Mouse (Mus musculus) liver, adult 2 months (tissue): ENCODE data around the gene AW011738. TPM values are rescaled to one million over a fixed set of nuclear protein-coding genes. Genes with fewer than 3 reads are reported as not detected.

Experiments used
- DNase-seq: peaks from one replicate; pipeline ENCODE4 v3.0.0-alpha.2; 2011; ENCODE audit warnings: low read depth, low spot score; ENCODE audit errors: extremely low read depth
- H3K27ac ChIP-seq: fragments of 200-500 bp; replicated peaks from 2 replicates; pipeline ENCODE4 v1.5.1; 2012; ENCODE audit warnings: low read depth, mild to moderate bottlenecking, control low read depth, inconsistent platforms, low read length; ENCODE audit not compliant: insufficient read depth
- H3K27me3 ChIP-seq: fragments of 200-500 bp; 2 replicates; pipeline ENCODE4 v1.6.1; 2012; ENCODE audit warnings: mild to moderate bottlenecking, moderate library complexity, low read length, inconsistent platforms; ENCODE audit not compliant: control insufficient read depth, insufficient read depth
- H3K36me3 ChIP-seq: fragments of 200-500 bp; 2 replicates; pipeline ENCODE4 v1.6.1; 2012; ENCODE audit warnings: low read length, inconsistent platforms; ENCODE audit not compliant: control insufficient read depth, insufficient read depth
- H3K4me1 ChIP-seq: fragments of 200-500 bp; 2 replicates; pipeline ENCODE4 v1.6.1; 2011; ENCODE audit warnings: low read length; ENCODE audit not compliant: control insufficient read depth, insufficient read depth
- H3K4me3 ChIP-seq: fragments of 200-500 bp; 2 replicates; pipeline ENCODE4 v1.5.1; 2011; ENCODE audit warnings: low read depth, mild to moderate bottlenecking, control low read depth, low read length, moderate library complexity; ENCODE audit not compliant: insufficient read depth
- H3K79me2 ChIP-seq: fragments of 200-500 bp; 2 replicates; pipeline ENCODE4 v1.6.1; 2012; ENCODE audit warnings: inconsistent platforms, mild to moderate bottlenecking, low read length, moderate library complexity; ENCODE audit not compliant: control insufficient read depth, insufficient read depth
- H3K9ac ChIP-seq: fragments of 200-500 bp; 2 replicates; pipeline ENCODE4 v1.6.1; 2012; ENCODE audit warnings: low read depth, mild to moderate bottlenecking, control low read depth, inconsistent platforms, low read length
- CTCF ChIP-seq: fragments of 200-500 bp; IDR thresholded peaks from 2 replicates; pipeline ENCODE4 v1.5.1; 2011; ENCODE audit warnings: low read depth, low read length, control low read depth
- POLR2A ChIP-seq: fragments of 200-500 bp; IDR thresholded peaks from 2 replicates; pipeline ENCODE4 v1.6.1; 2011; ENCODE audit warnings: low read length, control low read depth; ENCODE audit not compliant: insufficient read depth; ENCODE audit errors: extremely low read depth
- WGBS: fragments of 180-500 bp; shearing (Covaris S2); methylation state at CpG from one replicate; pipeline ENCODE4 v1.1.7; 2018; 5-methylcytosine and 5-hydroxymethylcytosine counted together
- polyA plus RNA-seq: library from polyadenylated mRNA; depleted of rRNA; stranded (reverse); fragments of >200 nt; gene quantifications from 2 replicates; pipeline ENCODE4 v1.2.3, GENCODE M21; 2012; rRNA removed
- total RNA-seq: library from RNA; depleted of rRNA; stranded (reverse); fragments of >200 nt; gene quantifications from 2 replicates; pipeline ENCODE4 v1.2.3, GENCODE M21; 2014; rRNA removed

AW011738 gene
- total RNA-seq, result 2.5 and 3.0 TPM in 2 replicates
- 1.7 and 3.7 TPM in 2 replicates for polyA plus RNA-seq

DNA sequence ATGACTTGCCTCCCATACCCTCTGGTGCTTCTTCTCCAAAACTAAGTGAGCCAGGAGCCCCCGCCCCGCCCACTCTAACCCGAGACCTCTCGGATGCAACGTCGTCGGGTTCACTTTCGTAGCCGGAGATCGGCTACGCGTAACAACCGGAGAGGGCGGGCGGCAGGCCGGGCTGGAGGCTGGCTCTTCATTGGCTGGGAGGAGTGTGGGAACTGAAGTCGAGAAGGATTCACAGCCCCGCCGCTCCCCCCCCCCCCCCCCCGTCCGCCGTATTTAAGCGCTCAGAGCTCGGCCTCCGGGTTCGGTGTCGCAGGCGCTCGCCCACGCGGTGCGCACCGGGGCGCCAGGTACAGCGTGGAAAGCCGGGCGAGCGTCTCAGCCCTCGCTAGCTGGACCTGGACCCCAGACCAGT is at the start of gene AW011738:
Gene AW011738, plus strand, starts transcription at position 304 of the 412 bp plus-strand sequence.
- Histone ChIP-seq H3K27me3 (no peaks in the 10 kb centered on the region), H3K79me2 (peaks cover 5% of the 10 kb centered on the region; the same call in 1 of the 2 replicates), H3K4me3 (peak within 1 kb of the TSS; percentile 90), H3K36me3 (no peaks in the 10 kb centered on the region), H3K4me1 (peaks cover 17% of the 10 kb centered on the region), H3K27ac (peak within 1 kb of the TSS; percentile 81), H3K9ac (peak within 1 kb of the TSS; percentile 91)
- under 1% methylated on average over 37 of the region's 39 CpGs for WGBS
- DNase-seq, result peak; percentile 69
- TF ChIP-seq CTCF, result no peak
- peak; percentile 73; the same call in 1 of the 2 replicates for TF ChIP-seq POLR2A

DNA sequence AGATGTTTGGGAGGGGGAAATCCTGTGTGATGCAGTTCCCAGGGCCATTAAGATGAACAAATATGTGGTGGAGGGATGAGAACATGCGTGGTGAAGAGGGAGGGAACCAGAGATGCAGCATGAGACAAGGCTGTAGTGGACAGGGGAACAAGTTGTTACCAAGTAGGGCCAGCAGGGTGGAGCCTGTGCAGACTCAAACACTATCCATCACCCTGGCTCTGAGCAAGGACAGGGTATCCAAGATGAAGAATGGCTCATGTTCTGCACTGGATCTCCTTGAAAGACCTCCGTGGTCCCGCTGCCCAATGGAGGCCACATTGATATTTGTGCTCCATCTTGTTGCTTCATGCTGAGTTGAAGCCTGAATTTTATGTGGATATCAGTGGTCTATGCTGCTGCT is 48.3 kb upstream of the AW011738 start:
- H3K4me3 ChIP-seq, result no peak overlapping the region
- 94% methylated on average over 3 of the region's 3 CpGs for WGBS
- H3K9ac ChIP-seq, result no peak overlapping the region
- DNase-seq, result no peak
- TF ChIP-seq CTCF, result no peak
- TF ChIP-seq POLR2A, result no peak
- no peaks in the 10 kb centered on the region for H3K36me3 ChIP-seq
- no peak overlapping the region for H3K27ac ChIP-seq
- no peaks in the 10 kb centered on the region for H3K27me3 ChIP-seq
- H3K4me1 ChIP-seq, result no peaks in the 10 kb centered on the region
- no peaks in the 10 kb centered on the region for H3K79me2 ChIP-seq

- Histone ChIP-seq H3K79me2 (no peaks in the 10 kb centered on the region), H3K4me1 (0 out of 2 replicates have a peak, but pooled peaks cover 2% of the 10 kb centered on the region), H3K9ac (no peak overlapping the region), H3K36me3 (peaks cover 2% of the 10 kb centered on the region; the same call in 1 of the 2 replicates), H3K4me3 (no peak overlapping the region), H3K27me3 (no peaks in the 10 kb centered on the region), H3K27ac (no peak overlapping the region)
- DNase-seq, result no peak
- TF ChIP-seq CTCF, result no peak
- TF ChIP-seq POLR2A, result no peak
- WGBS, result 90% methylated on average over 9 of the region's 9 CpGs
Measured at GRCm38 (mm10) chr4:156166477-156166876, 36.6 kb upstream of the AW011738 start.

DNA sequence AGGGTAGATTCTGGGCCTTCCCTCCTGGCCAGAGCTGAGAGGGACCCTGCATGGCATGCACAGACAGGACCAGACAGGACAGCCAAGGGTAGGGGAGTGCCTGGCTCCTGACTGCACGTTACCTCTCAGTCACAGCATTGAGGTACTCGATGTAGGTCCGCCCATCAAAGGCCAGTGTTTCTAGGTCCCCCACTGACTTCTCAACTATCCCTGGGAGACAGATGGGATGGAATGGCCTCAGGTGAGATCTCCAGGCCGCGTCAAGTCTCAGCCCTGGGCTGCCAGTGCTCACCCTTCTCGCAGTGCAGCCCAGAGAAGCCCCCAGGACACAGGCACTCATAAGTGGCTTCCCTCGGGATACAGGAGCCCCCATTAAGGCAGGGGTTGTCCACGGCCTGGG is 34.5 kb upstream of the AW011738 start:
- no peak for DNase-seq
- peaks cover 10% of the 10 kb centered on the region; the same call in 1 of the 2 replicates for H3K36me3 ChIP-seq
- 0 out of 2 replicates have a peak, but pooled peaks cover 2% of the 10 kb centered on the region for H3K4me1 ChIP-seq
- H3K27me3 ChIP-seq, result no peaks in the 10 kb centered on the region
- H3K27ac ChIP-seq, result no peak overlapping the region
- no peaks in the 10 kb centered on the region for H3K79me2 ChIP-seq
- WGBS, result 96% methylated on average over 8 of the region's 8 CpGs
- H3K9ac ChIP-seq, result no peak overlapping the region
- H3K4me3 ChIP-seq, result no peak overlapping the region
- TF ChIP-seq CTCF (no peak), POLR2A (no peak)

GRCm38 (mm10) chr4:156169129-156169528 is 34.0 kb upstream of the AW011738 start:
- Histone ChIP-seq H3K9ac (no peak overlapping the region), H3K79me2 (no peaks in the 10 kb centered on the region), H3K27me3 (no peaks in the 10 kb centered on the region), H3K4me3 (no peak overlapping the region), H3K36me3 (peaks cover 10% of the 10 kb centered on the region; the same call in 1 of the 2 replicates), H3K4me1 (0 out of 2 replicates have a peak, but pooled peaks cover 2% of the 10 kb centered on the region), H3K27ac (no peak overlapping the region)
- no peak for DNase-seq
- 95% methylated on average over 10 of the region's 10 CpGs for WGBS
- TF ChIP-seq CTCF (no peak), POLR2A (no peak)

DNA sequence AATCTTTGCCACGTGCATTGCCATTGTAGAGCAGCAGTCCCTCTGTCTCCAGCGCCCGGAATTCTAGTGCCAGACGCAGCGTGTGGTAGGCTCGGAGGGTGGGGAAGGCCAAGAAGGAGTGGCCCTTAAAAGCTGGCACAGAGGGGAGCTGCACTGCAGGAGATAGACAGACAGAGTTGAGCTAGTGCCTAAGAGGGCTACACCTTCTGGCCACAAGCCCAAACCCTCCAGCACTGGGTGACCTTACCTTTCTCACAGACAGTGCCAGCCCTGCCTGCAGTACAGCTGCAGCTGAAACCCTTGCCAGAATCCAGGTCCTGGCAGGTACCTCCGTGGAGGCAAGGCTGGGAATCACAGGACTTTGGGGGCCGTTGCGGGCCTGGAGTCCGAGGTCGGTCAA is 31.3 kb upstream of the AW011738 start:
- WGBS, result 94% methylated on average over 11 of the region's 11 CpGs
- H3K36me3 ChIP-seq, result peaks cover 16% of the 10 kb centered on the region; the same call in 1 of the 2 replicates

More for the DNA sequence above, 31.3 kb upstream of the AW011738 start:
- no peak overlapping the region for H3K4me3 ChIP-seq
- DNase-seq, result no peak
- no peak overlapping the region for H3K9ac ChIP-seq
- no peaks in the 10 kb centered on the region for H3K79me2 ChIP-seq
- no peak for TF ChIP-seq POLR2A
- no peak for TF ChIP-seq CTCF
- no peak overlapping the region for H3K27ac ChIP-seq
- 0 out of 2 replicates have a peak, but pooled peaks cover 2% of the 10 kb centered on the region for H3K4me1 ChIP-seq
- H3K27me3 ChIP-seq, result no peaks in the 10 kb centered on the region
